Mouse (Mus musculus): ENCODE results near the gene Mlec. TPM values are rescaled to one million over a fixed set of nuclear protein-coding genes. Genes with fewer than 3 reads are reported as not detected.
A peak's percentile ranks its signal among the peaks of the same experiment; 100 is the strongest.
"Not testable (repeated sequence)": the region's sequence is repeated elsewhere in the genome, so short reads cannot be mapped to it uniquely, and the experiment has no call there.

Gene Mlec
- polyA plus RNA-seq, 1 experiment = 56.9 TPM

- Histone ChIP-seq H3K27ac (ENCODE audit: control insufficient read depth, insufficient read depth, low read depth, low read length, poor library complexity) (peak overlapping the region; percentile 16; the same call in 1 of the 2 replicates), H3K4me3 (replicated peaks; ENCODE audit: control insufficient read depth, low read depth, low read length) (no peak overlapping the region), H3K4me1 (ENCODE audit: control insufficient read depth, insufficient read depth, low read length) (peaks cover 13% of the 10 kb centered on the region)
- 36% methylated on average over 8 of the region's 8 CpGs for WGBS
- TF ChIP-seq CTCF (IDR thresholded peaks at IDR 0.05; ENCODE audit: control insufficient read depth, insufficient read depth, low read length) (no peak), POLR2A (IDR thresholded peaks at IDR 0.05; ENCODE audit: borderline replicate concordance, control insufficient read depth, low read depth, low read length) (no peak)
Measured at GRCm38 (mm10) chr5:115152132-115152956, 5.6 kb downstream of the Mlec start.

- H3K4me3 ChIP-seq (replicated peaks; ENCODE audit: control insufficient read depth, low read depth, low read length) = no peak overlapping the region
- peaks cover 12% of the 10 kb centered on the region for H3K4me1 ChIP-seq (ENCODE audit: control insufficient read depth, insufficient read depth, low read length)
- H3K27ac ChIP-seq (ENCODE audit: control insufficient read depth, insufficient read depth, low read depth, low read length, poor library complexity) = peak overlapping the region; percentile 78
- TF ChIP-seq POLR2A (IDR thresholded peaks at IDR 0.05; ENCODE audit: borderline replicate concordance, control insufficient read depth, low read depth, low read length) (no peak), CTCF (IDR thresholded peaks at IDR 0.05; ENCODE audit: control insufficient read depth, insufficient read depth, low read length) (no peak)
- WGBS = 47% methylated on average over 13 of the region's 13 CpGs
Measured at GRCm38 (mm10) chr5:115151457-115151856, 6.5 kb downstream of the Mlec start.

- peaks cover 12% of the 10 kb centered on the region for H3K4me1 ChIP-seq (ENCODE audit: control insufficient read depth, insufficient read depth, low read length)
- H3K4me3 ChIP-seq (replicated peaks; ENCODE audit: control insufficient read depth, low read depth, low read length) = no peak overlapping the region
- WGBS = 65% methylated on average over 5 of the region's 5 CpGs
- peak overlapping the region; percentile 22; the same call in 1 of the 2 replicates for H3K27ac ChIP-seq (ENCODE audit: control insufficient read depth, insufficient read depth, low read depth, low read length, poor library complexity)
- no peak for TF ChIP-seq POLR2A (IDR thresholded peaks at IDR 0.05; ENCODE audit: borderline replicate concordance, control insufficient read depth, low read depth, low read length)
- no peak for TF ChIP-seq CTCF (IDR thresholded peaks at IDR 0.05; ENCODE audit: control insufficient read depth, insufficient read depth, low read length)
Measured at GRCm38 (mm10) chr5:115150991-115151390, 7.0 kb downstream of the Mlec start.

- peak overlapping the region; percentile 50; the same call in 1 of the 2 replicates for H3K27ac ChIP-seq (ENCODE audit: control insufficient read depth, insufficient read depth, low read depth, low read length, poor library complexity)
- TF ChIP-seq POLR2A (IDR thresholded peaks at IDR 0.05; ENCODE audit: borderline replicate concordance, control insufficient read depth, low read depth, low read length) (no peak), CTCF (IDR thresholded peaks at IDR 0.05; ENCODE audit: control insufficient read depth, insufficient read depth, low read length) (no peak)
- H3K4me3 ChIP-seq (replicated peaks; ENCODE audit: control insufficient read depth, low read depth, low read length) = no peak overlapping the region
- WGBS = 64% methylated on average over 14 of the region's 14 CpGs
- peaks cover 7% of the 10 kb centered on the region for H3K4me1 ChIP-seq (ENCODE audit: control insufficient read depth, insufficient read depth, low read length)
Measured at GRCm38 (mm10) chr5:115149675-115150459, 8.1 kb downstream of the Mlec start.

GRCm38 (mm10) chr5:115148872-115149271 lies 9.1 kb downstream of the Mlec start:
- not testable (repeated sequence) for H3K27ac ChIP-seq (ENCODE audit: control insufficient read depth, insufficient read depth, low read depth, low read length, poor library complexity); H3K4me3 ChIP-seq (replicated peaks; ENCODE audit: control insufficient read depth, low read depth, low read length); H3K4me1 ChIP-seq (ENCODE audit: control insufficient read depth, insufficient read depth, low read length)
- WGBS = no CpG with 5 or more reads among the region's 1 CpGs

GRCm38 (mm10) chr5:115148378-115148777 lies 9.6 kb downstream of the Mlec start:
- Histone ChIP-seq H3K4me3 (replicated peaks; ENCODE audit: control insufficient read depth, low read depth, low read length) (no peak overlapping the region), H3K27ac (ENCODE audit: control insufficient read depth, insufficient read depth, low read depth, low read length, poor library complexity) (no peak overlapping the region), H3K4me1 (ENCODE audit: control insufficient read depth, insufficient read depth, low read length) (peaks cover 6% of the 10 kb centered on the region)
- 85% methylated on average over 8 of the region's 8 CpGs for WGBS
- TF ChIP-seq CTCF (IDR thresholded peaks at IDR 0.05; ENCODE audit: control insufficient read depth, insufficient read depth, low read length) (no peak), POLR2A (IDR thresholded peaks at IDR 0.05; ENCODE audit: borderline replicate concordance, control insufficient read depth, low read depth, low read length) (no peak)

- WGBS = 81% methylated on average over 3 of the region's 3 CpGs
- no peak overlapping the region for H3K27ac ChIP-seq (ENCODE audit: control insufficient read depth, insufficient read depth, low read depth, low read length, poor library complexity)
- peaks cover 4% of the 10 kb centered on the region for H3K4me1 ChIP-seq (ENCODE audit: control insufficient read depth, insufficient read depth, low read length)
- no peak for TF ChIP-seq CTCF (IDR thresholded peaks at IDR 0.05; ENCODE audit: control insufficient read depth, insufficient read depth, low read length)
- no peak for TF ChIP-seq POLR2A (IDR thresholded peaks at IDR 0.05; ENCODE audit: borderline replicate concordance, control insufficient read depth, low read depth, low read length)
- H3K4me3 ChIP-seq (replicated peaks; ENCODE audit: control insufficient read depth, low read depth, low read length) = no peak overlapping the region
Measured at GRCm38 (mm10) chr5:115147388-115147787, 10.6 kb downstream of the Mlec start.

- TF ChIP-seq CTCF (IDR thresholded peaks at IDR 0.05; ENCODE audit: control insufficient read depth, insufficient read depth, low read length) (no peak), POLR2A (IDR thresholded peaks at IDR 0.05; ENCODE audit: borderline replicate concordance, control insufficient read depth, low read depth, low read length) (no peak)
- Histone ChIP-seq H3K27ac (ENCODE audit: control insufficient read depth, insufficient read depth, low read depth, low read length, poor library complexity) (no peak overlapping the region), H3K4me1 (ENCODE audit: control insufficient read depth, insufficient read depth, low read length) (peaks cover 4% of the 10 kb centered on the region), H3K4me3 (replicated peaks; ENCODE audit: control insufficient read depth, low read depth, low read length) (no peak overlapping the region)
Measured at GRCm38 (mm10) chr5:115146747-115147130, 11.2 kb downstream of the Mlec start.
